Mouse (Mus musculus) central nervous system, embryonic 18 days (tissue): ENCODE measurements around the gene Bloc1s2. TPM values are rescaled to one million over a fixed set of nuclear protein-coding genes. Genes with fewer than 3 reads are reported as not detected.

ENCODE experiments used
- polyA plus RNA-seq: library from polyadenylated mRNA; depleted of rRNA; stranded (reverse); fragments of >200 nt; gene quantifications from 2 replicates; pipeline ENCODE4 v1.2.3, GENCODE M21; 2012; rRNA removed

Bloc1s2 gene
- polyA plus RNA-seq: 141 and 156 TPM in 2 replicates

GRCm38 (mm10) chr19:44145702-44146567 is at the start of gene Bloc1s2:
Gene Bloc1s2 (minus strand): TSS chr19:44146446.

DNA sequence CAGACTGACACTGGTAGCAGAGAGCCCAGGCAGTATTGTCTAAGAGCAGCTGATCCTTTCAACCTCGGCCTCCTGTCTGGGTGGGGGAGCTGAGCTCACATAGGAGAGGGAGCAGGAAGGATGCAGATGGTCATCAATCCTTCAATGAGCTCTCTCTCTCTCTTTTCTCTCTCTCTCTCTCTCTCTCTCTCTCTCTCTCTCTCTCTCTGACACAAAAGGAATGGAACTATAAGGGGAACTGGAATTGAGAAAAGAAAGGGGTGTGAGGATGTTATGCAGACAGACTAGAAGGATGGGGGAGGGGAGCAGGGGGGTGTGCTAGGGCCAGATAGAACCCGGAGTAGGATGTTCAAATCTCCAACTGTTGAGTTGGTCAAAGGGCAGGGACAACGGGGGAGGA is 46.1 kb upstream of the Bloc1s2 start, which contains the start of gene Pkd2l1:
TSS of gene Pkd2l1 (minus strand) at position 101 of the 400 bp plus-strand sequence.

GRCm38 (mm10) chr19:44135072-44135959 is 10.9 kb downstream of the Bloc1s2 start, which contains the start of gene Cwf19l1:
Gene Cwf19l1 (minus strand): TSS chr19:44135876.

GRCm38 (mm10) chr19:44106831-44107660 is 39.2 kb downstream of the Bloc1s2 start, which contains the start of gene Chuk:
Gene Chuk (minus strand): TSS chr19:44107480.

Other genes with a start within 250 kb of the Bloc1s2 start
- 9.5 and 10.3 TPM in 2 replicates for gene Dnmbp, start 206.3 kb downstream of the Bloc1s2 start, polyA plus RNA-seq
- gene Cpn1, start 159.9 kb downstream of the Bloc1s2 start, polyA plus RNA-seq: 0.14 and 0.24 TPM in 2 replicates
- not detected in 2 replicates for gene Cyp2c23, start 117.2 kb downstream of the Bloc1s2 start, polyA plus RNA-seq
- gene Erlin1, start 76.7 kb downstream of the Bloc1s2 start, polyA plus RNA-seq: 23.0 and 26.2 TPM in 2 replicates
- 135 and 142 TPM in 2 replicates for gene Chuk, start 39.0 kb downstream of the Bloc1s2 start, polyA plus RNA-seq
- gene Cwf19l1, start 10.6 kb downstream of the Bloc1s2 start, polyA plus RNA-seq: 30.3 and 30.8 TPM in 2 replicates
- 0.08 TPM in 2 replicates for gene Pkd2l1, start 46.0 kb upstream of the Bloc1s2 start, polyA plus RNA-seq
- gene Scd3, start 56.8 kb upstream of the Bloc1s2 start, polyA plus RNA-seq: 3.3 and 3.9 TPM in 2 replicates
- gene Scd2, start 147.2 kb upstream of the Bloc1s2 start, polyA plus RNA-seq: 367 and 381 TPM in 2 replicates
- 0.16 TPM in 2 replicates for gene Scd4, start 186.6 kb upstream of the Bloc1s2 start, polyA plus RNA-seq